Mouse (Mus musculus): ENCODE results near the gene Btnl6. TPM values are rescaled to one million over a fixed set of nuclear protein-coding genes. Genes with fewer than 3 reads are reported as not detected.

Btnl6 gene
- polyA plus RNA-seq, 1 experiment from 2014 or later: not detected

Other genes with a start within 250 kb of the Btnl6 start
- 2.6 and 2.8 TPM in 2 replicates for gene H2-Aa, start 229.5 kb downstream of the Btnl6 start, polyA plus RNA-seq (2015; fragmentation: Nextera tagmentation; extraction: Ambion mirVana)
- gene H2-Eb1, start 211.5 kb downstream of the Btnl6 start, polyA plus RNA-seq (2015; fragmentation: Nextera tagmentation; extraction: Ambion mirVana): 1.7 and 1.8 TPM in 2 replicates
- gene H2-Eb2, start 191.7 kb downstream of the Btnl6 start, polyA plus RNA-seq (2015; fragmentation: Nextera tagmentation; extraction: Ambion mirVana): not detected in 2 replicates
- gene Btnl2, start 162.5 kb downstream of the Btnl6 start, polyA plus RNA-seq (2015; fragmentation: Nextera tagmentation; extraction: Ambion mirVana): 0.03 TPM in 1 of 2 replicates, not detected in the other
- 0.05 TPM in 1 of 2 replicates, not detected in the other for gene Btnl1, start 140.2 kb downstream of the Btnl6 start, polyA plus RNA-seq (2015; fragmentation: Nextera tagmentation; extraction: Ambion mirVana)
- not detected in 2 replicates for gene BC051142, start 118.5 kb downstream of the Btnl6 start, polyA plus RNA-seq (2015; fragmentation: Nextera tagmentation; extraction: Ambion mirVana)
- not detected in 2 replicates for gene Btnl4, start 40.0 kb downstream of the Btnl6 start, polyA plus RNA-seq (2015; fragmentation: Nextera tagmentation; extraction: Ambion mirVana)
- gene Notch4, start 46.9 kb upstream of the Btnl6 start, polyA plus RNA-seq (2015; fragmentation: Nextera tagmentation; extraction: Ambion mirVana): 0.64 and 0.75 TPM in 2 replicates
- gene Gpsm3, start 72.5 kb upstream of the Btnl6 start, polyA plus RNA-seq (2015; fragmentation: Nextera tagmentation; extraction: Ambion mirVana): 14.9 and 17.6 TPM in 2 replicates
- 2.4 and 2.8 TPM in 2 replicates for gene Pbx2, start 73.9 kb upstream of the Btnl6 start, polyA plus RNA-seq (2015; fragmentation: Nextera tagmentation; extraction: Ambion mirVana)
- gene Ager, start 80.5 kb upstream of the Btnl6 start, polyA plus RNA-seq (2015; fragmentation: Nextera tagmentation; extraction: Ambion mirVana): 0.70 and 0.88 TPM in 2 replicates
- gene Rnf5, start 86.3 kb upstream of the Btnl6 start, polyA plus RNA-seq (2015; fragmentation: Nextera tagmentation; extraction: Ambion mirVana): 88.4 and 106 TPM in 2 replicates
- gene Agpat1, start 86.9 kb upstream of the Btnl6 start, polyA plus RNA-seq (2015; fragmentation: Nextera tagmentation; extraction: Ambion mirVana): 21.1 and 23.6 TPM in 2 replicates
- 0.20 and 0.33 TPM in 2 replicates for gene Egfl8, start 98.6 kb upstream of the Btnl6 start, polyA plus RNA-seq (2015; fragmentation: Nextera tagmentation; extraction: Ambion mirVana)
- gene Ppt2, start 111.2 kb upstream of the Btnl6 start, polyA plus RNA-seq (2015; fragmentation: Nextera tagmentation; extraction: Ambion mirVana): 10.7 and 10.8 TPM in 2 replicates
- gene Prrt1, start 112.2 kb upstream of the Btnl6 start, polyA plus RNA-seq (2015; fragmentation: Nextera tagmentation; extraction: Ambion mirVana): not detected in 2 replicates
- gene Fkbpl, start 127.4 kb upstream of the Btnl6 start, polyA plus RNA-seq (2015; fragmentation: Nextera tagmentation; extraction: Ambion mirVana): 4.0 and 5.0 TPM in 2 replicates
- 19.9 and 21.2 TPM in 2 replicates for gene Atf6b, start 129.8 kb upstream of the Btnl6 start, polyA plus RNA-seq (2015; fragmentation: Nextera tagmentation; extraction: Ambion mirVana)
- 0.17 and 0.20 TPM in 2 replicates for gene Tnxb, start 153.2 kb upstream of the Btnl6 start, polyA plus RNA-seq (2015; fragmentation: Nextera tagmentation; extraction: Ambion mirVana)
- 9.8 and 17.1 TPM in 2 replicates for gene C4b, start 226.5 kb upstream of the Btnl6 start, polyA plus RNA-seq (2015; fragmentation: Nextera tagmentation; extraction: Ambion mirVana)